Mouse (Mus musculus) heart, embryonic 12.5 days (tissue): ENCODE data around the gene Cmtm6. TPM values are rescaled to one million over a fixed set of nuclear protein-coding genes. Genes with fewer than 3 reads are reported as not detected.

Experiments
- ATAC-seq: fragments of 200-750 bp; cut with Nextera tagmentation; 2 replicates; pipeline ENCODE4 v1.8.0; 2017; ENCODE audit warnings: moderate TSS enrichment, moderate library complexity; ENCODE audit not compliant: insufficient number of reproducible peaks, low FRiP score
- H3K27ac ChIP-seq: fragments of 300-500 bp; sonication (generic); 2 replicates; pipeline ENCODE4 v1.5.1; 2016; ENCODE audit warnings: mild to moderate bottlenecking, moderate library complexity; ENCODE audit not compliant: poor library complexity, severe bottlenecking
- H3K27me3 ChIP-seq: fragments of 300-500 bp; sonication (generic); replicated peaks from 2 replicates; pipeline ENCODE4 v1.6.1; 2016; ENCODE audit warnings: mild to moderate bottlenecking, moderate library complexity
- H3K36me3 ChIP-seq: fragments of 300-500 bp; sonication (generic); 2 replicates; pipeline ENCODE4 v1.6.1; 2016; ENCODE audit warnings: mild to moderate bottlenecking, moderate library complexity
- H3K4me1 ChIP-seq: fragments of 300-500 bp; sonication (generic); replicated peaks from 2 replicates; pipeline ENCODE4 v1.6.1; 2016; ENCODE audit warnings: mild to moderate bottlenecking
- H3K4me2 ChIP-seq: fragments of 300-500 bp; sonication (generic); 2 replicates; pipeline ENCODE4 v1.6.1; 2016; ENCODE audit warnings: mild to moderate bottlenecking, moderate library complexity
- H3K4me3 ChIP-seq: fragments of 300-500 bp; sonication (generic); 2 replicates; pipeline ENCODE4 v1.5.1; 2016; ENCODE audit warnings: mild to moderate bottlenecking
- H3K9ac ChIP-seq: fragments of 300-500 bp; sonication (generic); 2 replicates; pipeline ENCODE4 v1.6.1; 2016; ENCODE audit warnings: mild to moderate bottlenecking, moderate library complexity
- H3K9me3 ChIP-seq: fragments of 300-500 bp; sonication (generic); replicated peaks from 2 replicates; pipeline ENCODE4 v1.6.1; 2016; ENCODE audit warnings: mild to moderate bottlenecking, moderate library complexity
- WGBS: fragments of 180-500 bp; shearing (Covaris S2); methylation state at CpG from one replicate; pipeline ENCODE4 v1.1.7; 2016; 5-methylcytosine and 5-hydroxymethylcytosine counted together
- polyA plus RNA-seq: library from polyadenylated mRNA; unstranded; fragments of >200 nt; fragmentation: Nextera tagmentation; extraction: Ambion mirVana; gene quantifications from 2 replicates; pipeline ENCODE4 v1.2.1, GENCODE M21; 2016

Cmtm6 gene
- polyA plus RNA-seq, 1 experiment from 2014 or later = 43.9 TPM

DNA sequence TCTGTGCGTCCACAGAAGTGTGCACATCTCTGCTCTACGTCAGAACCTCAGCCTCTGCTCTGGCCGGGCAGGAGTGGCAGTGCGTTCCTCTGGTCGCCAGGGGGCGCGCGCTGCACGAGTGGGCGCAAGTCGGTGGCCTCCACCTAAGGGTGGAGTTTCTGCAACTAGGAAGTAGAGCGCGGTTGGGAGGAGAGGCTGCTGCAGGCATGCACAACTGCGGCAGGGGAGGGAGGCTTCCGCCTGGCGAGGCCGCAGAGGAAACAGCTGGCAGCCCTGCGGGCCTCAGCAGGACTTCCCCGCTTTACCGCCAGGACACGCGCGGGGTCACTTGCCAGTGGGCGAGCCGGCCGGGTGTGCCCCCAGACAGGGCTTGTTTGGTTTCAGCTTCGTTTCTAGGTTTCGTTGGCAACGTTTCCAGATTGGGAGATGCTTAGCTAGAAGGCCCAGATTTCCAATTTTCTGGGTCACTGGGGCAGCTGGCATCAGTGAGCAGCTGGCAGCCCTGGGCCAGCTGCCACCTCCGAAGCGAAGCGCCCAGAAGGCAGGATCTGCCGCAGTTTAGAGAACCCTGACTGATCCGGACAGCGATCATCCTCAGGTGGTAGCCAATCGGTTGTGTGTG lies 22.1 kb downstream of the Cmtm6 start:
- peak; percentile 87 for ATAC-seq
- no peaks in the 10 kb centered on the region for H3K27me3 ChIP-seq
- H3K36me3 ChIP-seq = peaks cover 59% of the 10 kb centered on the region
- H3K4me2 ChIP-seq = peak overlapping the region; percentile 83
- peak overlapping the region; percentile 32 for H3K27ac ChIP-seq
- WGBS = 5% methylated on average over 36 of the region's 36 CpGs
- H3K4me1 ChIP-seq = peaks cover 8% of the 10 kb centered on the region; the same call in 1 of the 2 replicates
- no peaks in the 10 kb centered on the region for H3K9me3 ChIP-seq
- peak overlapping the region; percentile 61 for H3K4me3 ChIP-seq
- H3K9ac ChIP-seq = peak overlapping the region; percentile 78

DNA sequence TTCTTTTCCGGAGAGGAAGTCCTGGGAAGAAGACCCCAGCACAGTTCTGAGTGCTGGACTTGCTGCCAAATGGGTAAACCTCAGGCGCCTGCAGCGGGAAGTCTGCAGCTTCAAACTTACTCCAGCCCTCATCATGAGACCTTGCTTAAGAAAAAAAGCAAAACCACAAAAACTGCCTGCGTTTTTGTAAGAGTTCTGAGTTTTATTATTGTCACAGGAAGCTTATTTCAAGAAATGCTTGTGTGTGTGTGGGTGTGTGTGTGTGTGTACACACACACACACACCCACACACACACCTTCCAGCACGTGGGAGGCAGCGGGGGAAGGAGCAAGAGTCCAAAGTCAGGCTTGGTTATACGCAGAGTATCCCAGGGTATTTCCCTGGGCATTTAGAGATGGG lies 27.4 kb downstream of the Cmtm6 start:
- no peak overlapping the region for H3K9ac ChIP-seq
- H3K4me2 ChIP-seq = no peak overlapping the region
- H3K27ac ChIP-seq = no peak overlapping the region
- no peak for ATAC-seq
- no peaks in the 10 kb centered on the region for H3K9me3 ChIP-seq
- WGBS = 72% methylated on average over 7 of the region's 7 CpGs
- no peak overlapping the region for H3K4me3 ChIP-seq
- peaks cover 78% of the 10 kb centered on the region for H3K36me3 ChIP-seq
- no peaks in the 10 kb centered on the region for H3K27me3 ChIP-seq
- H3K4me1 ChIP-seq = peaks cover 2% of the 10 kb centered on the region; the same call in 1 of the 2 replicates

DNA sequence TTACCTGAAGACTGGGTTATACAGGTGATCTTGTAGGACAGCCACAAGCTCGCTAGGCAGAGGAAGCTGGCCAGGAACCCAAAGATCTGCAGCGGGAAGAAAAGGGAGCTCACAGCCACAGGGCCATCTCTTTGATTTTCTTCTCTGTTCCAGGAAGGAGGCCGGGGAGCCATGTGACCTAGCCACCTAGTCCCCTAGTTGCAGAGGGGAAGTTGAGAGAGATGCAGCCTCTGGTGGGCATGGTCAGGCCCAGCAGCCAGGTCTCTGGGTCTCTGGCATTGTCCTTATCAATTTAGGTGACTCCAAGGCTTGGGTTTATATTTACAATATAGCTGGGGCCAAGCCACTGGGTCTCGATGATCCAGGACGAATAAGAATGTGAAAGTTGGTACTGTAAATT lies 27.9 kb downstream of the Cmtm6 start:
- H3K27me3 ChIP-seq = no peaks in the 10 kb centered on the region
- no peak for ATAC-seq
- WGBS = 82% methylated on average over 5 of the region's 5 CpGs
- H3K4me1 ChIP-seq = no peaks in the 10 kb centered on the region
- no peak overlapping the region for H3K4me2 ChIP-seq
- peaks cover 78% of the 10 kb centered on the region for H3K36me3 ChIP-seq
- no peaks in the 10 kb centered on the region for H3K9me3 ChIP-seq
- no peak overlapping the region for H3K4me3 ChIP-seq
- no peak overlapping the region for H3K27ac ChIP-seq
- H3K9ac ChIP-seq = no peak overlapping the region

DNA sequence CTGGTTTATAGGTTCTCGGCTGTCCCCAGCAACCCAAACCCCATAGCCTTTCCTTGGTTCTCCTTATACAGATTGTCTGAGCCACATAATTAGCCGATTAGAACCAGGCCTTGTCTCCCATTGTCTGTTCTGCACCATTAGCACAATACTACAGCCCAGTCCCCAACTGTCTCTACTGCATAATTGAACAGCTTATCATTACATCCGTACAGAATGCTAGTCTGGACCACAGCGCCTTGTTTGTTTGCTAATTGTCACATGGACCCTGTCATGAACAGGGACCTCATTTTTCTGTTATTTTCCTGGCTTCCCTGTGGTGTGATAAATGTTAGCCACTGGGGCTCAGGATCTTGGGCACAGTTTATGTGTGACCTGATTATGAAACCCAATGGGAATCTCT lies 29.0 kb downstream of the Cmtm6 start:
- no peak overlapping the region for H3K4me2 ChIP-seq
- WGBS = 85% methylated on average over 4 of the region's 4 CpGs
- no peaks in the 10 kb centered on the region for H3K4me1 ChIP-seq
- no peak overlapping the region for H3K27ac ChIP-seq
- H3K36me3 ChIP-seq = peaks cover 77% of the 10 kb centered on the region
- H3K4me3 ChIP-seq = no peak overlapping the region
- no peaks in the 10 kb centered on the region for H3K9me3 ChIP-seq
- ATAC-seq = no peak
- no peaks in the 10 kb centered on the region for H3K27me3 ChIP-seq
- no peak overlapping the region for H3K9ac ChIP-seq

DNA sequence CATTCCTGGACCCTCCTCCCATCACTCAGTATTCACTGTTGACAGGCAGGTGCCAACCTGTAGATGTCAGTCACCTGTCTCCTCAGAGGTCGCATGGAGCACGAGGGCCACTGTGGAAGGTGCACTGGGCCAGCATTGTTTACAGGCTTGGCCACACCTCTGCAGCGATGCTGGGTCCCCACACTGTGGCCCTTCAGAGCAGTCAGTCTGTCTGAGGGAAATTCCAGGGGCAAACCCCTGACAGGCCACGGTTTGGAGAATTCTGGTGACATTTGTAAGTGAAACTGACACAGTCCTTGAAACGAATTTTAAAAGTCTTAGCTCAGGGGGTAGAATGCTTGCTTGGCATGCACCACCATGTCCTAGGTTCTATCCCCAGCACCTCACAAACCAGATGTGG lies 29.4 kb downstream of the Cmtm6 start:
- no peak overlapping the region for H3K4me2 ChIP-seq
- peaks cover 72% of the 10 kb centered on the region for H3K36me3 ChIP-seq

DNA sequence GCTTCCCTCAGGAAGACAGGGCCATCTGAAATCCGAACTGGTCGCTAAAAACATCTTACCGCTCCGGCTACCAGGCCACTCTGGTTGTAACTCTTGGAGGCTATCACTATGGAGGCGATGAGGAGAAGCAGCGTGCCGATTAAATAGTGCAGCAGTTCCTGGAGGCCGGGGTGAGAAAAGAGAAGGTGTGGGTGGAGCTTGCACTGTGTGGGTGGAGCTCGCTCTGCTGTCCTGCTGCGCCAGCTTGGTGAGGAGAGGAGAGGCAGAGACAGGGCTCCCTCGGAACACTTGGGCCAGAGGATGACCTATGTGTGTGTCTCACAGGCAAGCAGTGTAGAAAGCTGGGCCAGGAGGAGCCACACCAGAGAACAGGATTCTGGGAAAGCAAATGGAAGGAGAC lies 30.9 kb downstream of the Cmtm6 start:
- no peaks in the 10 kb centered on the region for H3K9me3 ChIP-seq

More for the DNA sequence above, 29.4 kb downstream of the Cmtm6 start:
- H3K4me1 ChIP-seq = no peaks in the 10 kb centered on the region
- H3K4me3 ChIP-seq = no peak overlapping the region
- WGBS = 67% methylated on average over 5 of the region's 5 CpGs
- no peak overlapping the region for H3K27ac ChIP-seq
- H3K9ac ChIP-seq = no peak overlapping the region
- H3K9me3 ChIP-seq = no peaks in the 10 kb centered on the region
- ATAC-seq = no peak
- H3K27me3 ChIP-seq = no peaks in the 10 kb centered on the region

DNA sequence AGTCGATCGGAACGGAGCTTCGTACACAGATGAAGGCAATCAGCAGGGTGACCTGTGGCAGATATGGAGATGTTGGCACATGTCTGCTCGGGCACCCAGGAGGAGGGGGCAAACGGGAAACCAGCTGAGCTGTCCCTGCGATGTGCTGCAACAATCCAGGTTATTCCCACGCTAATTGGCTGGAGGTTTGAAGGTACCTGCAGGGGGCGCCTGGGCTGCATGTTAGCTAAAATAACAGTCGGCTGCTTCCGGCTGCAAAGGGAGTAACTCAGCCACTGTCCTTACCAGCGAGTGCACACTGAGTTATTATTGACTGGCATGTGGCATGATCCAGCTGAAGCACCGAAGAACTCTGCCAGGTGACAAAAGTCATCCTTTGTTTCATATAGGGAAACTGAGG lies 32.4 kb downstream of the Cmtm6 start:
- Histone ChIP-seq H3K9me3 (no peaks in the 10 kb centered on the region), H3K4me3 (no peak overlapping the region), H3K27ac (no peak overlapping the region), H3K9ac (no peak overlapping the region), H3K27me3 (no peaks in the 10 kb centered on the region), H3K36me3 (peaks cover 57% of the 10 kb centered on the region), H3K4me1 (peaks cover 16% of the 10 kb centered on the region), H3K4me2 (no peak overlapping the region)
- ATAC-seq = no peak
- WGBS = 64% methylated on average over 13 of the region's 13 CpGs

More for the DNA sequence above, 30.9 kb downstream of the Cmtm6 start:
- Histone ChIP-seq H3K27me3 (no peaks in the 10 kb centered on the region), H3K27ac (no peak overlapping the region), H3K36me3 (peaks cover 69% of the 10 kb centered on the region), H3K4me3 (no peak overlapping the region), H3K4me2 (no peak overlapping the region), H3K4me1 (peaks cover 2% of the 10 kb centered on the region), H3K9ac (no peak overlapping the region)
- WGBS = 74% methylated on average over 11 of the region's 11 CpGs
- ATAC-seq = no peak

DNA sequence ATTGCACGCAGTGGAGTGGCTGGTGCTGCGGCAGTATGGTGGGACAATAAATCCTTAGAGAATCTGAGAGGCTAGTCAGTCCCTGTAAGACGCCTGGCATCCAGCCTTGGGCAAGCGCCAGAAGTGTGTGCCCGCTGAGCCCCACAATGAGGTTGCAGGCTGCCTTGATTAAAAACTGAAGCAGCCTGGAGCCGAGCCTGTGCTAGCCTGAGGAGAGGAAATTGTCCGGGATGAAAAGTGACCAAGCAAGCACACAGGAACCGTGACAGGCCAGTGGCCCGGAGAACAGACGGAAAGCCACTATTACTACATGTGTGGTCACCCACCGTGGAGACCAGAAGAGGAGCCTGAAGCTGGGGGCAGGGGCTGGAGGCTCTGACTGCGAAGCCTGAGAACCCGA lies 36.1 kb downstream of the Cmtm6 start:
- Histone ChIP-seq H3K27ac (no peak overlapping the region), H3K36me3 (peaks cover 42% of the 10 kb centered on the region), H3K4me1 (peaks cover 16% of the 10 kb centered on the region), H3K9me3 (0 out of 2 replicates have a peak, but pooled peaks cover 1% of the 10 kb centered on the region), H3K27me3 (no peaks in the 10 kb centered on the region), H3K9ac (peak overlapping the region; percentile 26; the same call in 1 of the 2 replicates), H3K4me3 (no peak overlapping the region), H3K4me2 (no peak overlapping the region)
- no peak for ATAC-seq
- WGBS = 76% methylated on average over 13 of the region's 13 CpGs

DNA sequence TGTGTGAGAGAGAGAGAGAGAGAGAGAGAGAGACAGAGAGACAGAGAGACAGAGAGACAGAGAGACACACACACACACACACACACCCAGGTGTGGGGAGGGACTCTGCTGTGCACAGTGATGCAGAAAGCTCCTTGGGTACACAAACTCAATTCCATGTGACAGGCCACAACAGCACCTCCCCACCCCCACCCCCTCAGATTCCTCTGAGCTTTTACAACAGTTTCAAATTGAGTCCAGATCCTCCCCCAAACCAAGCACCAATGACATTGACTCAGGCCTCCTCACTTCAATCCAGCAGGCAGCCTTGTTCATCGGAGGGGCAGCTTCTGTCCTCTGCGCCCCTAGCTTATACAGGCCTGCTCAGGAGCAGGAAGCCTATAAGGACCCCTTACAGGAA lies 36.6 kb downstream of the Cmtm6 start:
- Histone ChIP-seq H3K4me2 (no peak overlapping the region), H3K4me3 (no peak overlapping the region), H3K9me3 (0 out of 2 replicates have a peak, but pooled peaks cover 5% of the 10 kb centered on the region), H3K27ac (peak overlapping the region; percentile 41), H3K4me1 (peaks cover 16% of the 10 kb centered on the region), H3K36me3 (peaks cover 43% of the 10 kb centered on the region), H3K9ac (0 out of 2 replicates have a peak overlapping the region, but pooled peaks have one; percentile 35), H3K27me3 (no peaks in the 10 kb centered on the region)
- ATAC-seq = no peak
- WGBS = 80% methylated on average over 2 of the region's 2 CpGs

DNA sequence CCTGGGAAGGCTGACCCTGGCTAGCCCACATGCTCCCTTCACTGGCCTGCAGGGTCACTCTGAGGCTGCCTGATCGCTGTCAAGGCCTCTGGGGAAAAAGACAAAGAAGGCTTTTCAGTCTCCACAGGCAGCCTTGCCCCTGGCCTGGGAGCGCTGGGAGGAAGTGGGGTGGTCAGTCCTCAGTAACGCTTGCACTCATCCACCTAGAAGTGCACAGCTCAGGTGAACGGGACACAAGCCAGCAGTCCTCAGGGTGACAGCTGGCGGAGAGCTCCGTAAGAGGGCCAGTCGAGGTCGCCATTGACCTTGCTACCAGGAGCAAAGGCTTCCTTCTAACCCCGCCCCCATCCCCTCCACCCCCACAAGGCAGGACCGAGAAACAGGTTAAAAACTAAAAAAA lies 37.1 kb downstream of the Cmtm6 start:
- Histone ChIP-seq H3K27me3 (no peaks in the 10 kb centered on the region), H3K36me3 (peaks cover 41% of the 10 kb centered on the region), H3K9me3 (0 out of 2 replicates have a peak, but pooled peaks cover 5% of the 10 kb centered on the region), H3K4me1 (peaks cover 16% of the 10 kb centered on the region), H3K4me2 (no peak overlapping the region), H3K9ac (0 out of 2 replicates have a peak overlapping the region, but pooled peaks have one; percentile 35), H3K4me3 (no peak overlapping the region), H3K27ac (peak overlapping the region; percentile 41)
- ATAC-seq = no peak
- 38% methylated on average over 10 of the region's 10 CpGs for WGBS

DNA sequence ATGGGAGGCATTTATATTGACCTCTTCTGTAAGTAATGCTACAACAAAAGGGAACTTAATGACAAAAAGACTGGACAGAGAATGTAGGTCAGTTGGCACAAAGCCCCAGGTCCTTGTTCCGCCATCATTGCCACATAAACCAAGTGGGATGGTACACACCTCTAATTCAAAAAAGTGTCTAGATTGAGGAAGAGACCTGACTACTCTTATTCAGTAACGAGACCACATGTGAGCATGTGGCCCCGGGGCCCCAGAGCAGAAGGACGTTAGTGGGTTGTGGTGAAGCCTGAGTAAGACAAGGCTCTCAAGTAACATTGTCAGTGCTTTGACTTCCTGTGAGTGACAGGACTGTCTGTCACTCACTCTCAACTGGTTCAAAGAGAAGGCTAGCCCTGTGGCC lies 39.3 kb downstream of the Cmtm6 start:
- Histone ChIP-seq H3K27ac (no peak overlapping the region), H3K4me2 (no peak overlapping the region), H3K4me3 (no peak overlapping the region), H3K36me3 (peaks cover 38% of the 10 kb centered on the region), H3K27me3 (no peaks in the 10 kb centered on the region), H3K9me3 (0 out of 2 replicates have a peak, but pooled peaks cover 5% of the 10 kb centered on the region), H3K4me1 (peaks cover 22% of the 10 kb centered on the region), H3K9ac (no peak overlapping the region)
- 87% methylated on average over 4 of the region's 4 CpGs for WGBS
- ATAC-seq = no peak

DNA sequence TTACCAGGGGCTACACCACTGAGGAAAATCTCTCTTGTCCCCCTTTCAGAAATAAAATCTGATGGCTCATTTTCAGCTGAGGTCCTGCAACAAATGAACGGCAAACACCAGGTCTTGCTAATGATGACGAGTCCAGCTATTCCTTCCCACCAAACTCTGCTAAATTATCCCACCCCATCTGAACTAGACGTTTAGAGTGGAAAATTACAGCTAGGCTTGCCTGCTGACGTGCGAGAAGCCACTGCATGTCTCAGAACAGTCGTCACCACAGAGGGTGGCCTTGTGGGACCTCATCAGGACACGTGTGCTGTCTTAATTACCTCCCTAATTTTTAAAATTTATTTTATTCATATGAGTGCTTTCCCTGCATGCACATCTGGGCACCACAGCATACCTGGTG lies 40.6 kb downstream of the Cmtm6 start:
- WGBS = 77% methylated on average over 7 of the region's 7 CpGs
- Histone ChIP-seq H3K27me3 (no peaks in the 10 kb centered on the region), H3K36me3 (peaks cover 30% of the 10 kb centered on the region), H3K4me2 (no peak overlapping the region), H3K4me3 (no peak overlapping the region), H3K27ac (no peak overlapping the region), H3K4me1 (peaks cover 35% of the 10 kb centered on the region), H3K9ac (no peak overlapping the region), H3K9me3 (0 out of 2 replicates have a peak, but pooled peaks cover 5% of the 10 kb centered on the region)
- ATAC-seq = no peak
